Mouse (Mus musculus) adipocyte (in vitro differentiated cells): ENCODE data around the gene Fbn1.
"Not testable (repeated sequence)": the region's sequence is repeated elsewhere in the genome, so short reads cannot be mapped to it uniquely, and the experiment has no call there.

Experiments
- DNase-seq: peaks from one replicate; pipeline ENCODE4 v3.0.0-alpha.2; 2016; ENCODE audit warnings: low spot score

Gene Fbn1

GRCm38 (mm10) chr2:125293969-125294491 lies 213.8 kb downstream of the Fbn1 start:
- DNase-seq: no peak

GRCm38 (mm10) chr2:125292616-125293015 lies 215.2 kb downstream of the Fbn1 start:
- DNase-seq: no peak

DNA sequence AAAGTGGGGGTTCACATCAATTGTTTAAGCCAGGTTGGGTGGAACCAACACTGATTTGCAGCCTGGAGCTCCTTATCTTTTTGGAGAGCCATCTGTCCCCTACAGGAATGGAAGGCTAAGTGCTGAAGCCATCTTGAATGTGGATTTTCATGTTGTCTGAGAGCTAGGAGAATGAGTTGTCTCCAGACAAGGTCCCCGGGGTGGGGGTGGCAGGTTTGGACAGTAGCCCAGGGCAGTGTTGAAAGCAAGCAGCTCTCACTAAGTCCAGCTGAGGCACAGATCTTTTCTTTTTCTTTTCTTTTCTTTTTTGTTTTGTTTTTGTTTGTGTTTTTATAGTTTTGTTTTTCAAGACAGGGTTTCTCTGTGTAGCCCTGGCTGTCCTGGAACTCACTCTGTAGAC lies 216.7 kb downstream of the Fbn1 start:
- peak; percentile 68 for DNase-seq

GRCm38 (mm10) chr2:125290197-125290965 lies 217.4 kb downstream of the Fbn1 start:
- peak; percentile 74 for DNase-seq

DNA sequence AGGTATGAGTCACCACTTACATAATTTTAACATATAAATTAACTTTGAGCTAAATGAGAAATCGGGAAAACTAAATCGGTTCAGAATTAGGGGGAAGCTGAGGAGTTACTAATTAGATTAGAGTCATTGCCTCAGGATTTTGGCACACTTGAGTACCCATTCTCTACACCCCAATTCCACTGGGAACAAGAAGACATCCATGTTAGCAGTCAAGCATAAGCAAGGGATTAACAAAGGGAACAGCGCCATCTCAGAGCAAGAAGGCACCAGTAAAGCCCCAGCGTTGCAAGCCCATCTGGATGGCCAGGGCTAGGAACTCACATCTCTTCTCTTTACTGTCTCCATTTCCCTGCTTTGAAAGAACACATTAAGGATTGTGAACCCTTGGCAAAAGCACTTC lies 222.0 kb downstream of the Fbn1 start:
- no peak for DNase-seq

DNA sequence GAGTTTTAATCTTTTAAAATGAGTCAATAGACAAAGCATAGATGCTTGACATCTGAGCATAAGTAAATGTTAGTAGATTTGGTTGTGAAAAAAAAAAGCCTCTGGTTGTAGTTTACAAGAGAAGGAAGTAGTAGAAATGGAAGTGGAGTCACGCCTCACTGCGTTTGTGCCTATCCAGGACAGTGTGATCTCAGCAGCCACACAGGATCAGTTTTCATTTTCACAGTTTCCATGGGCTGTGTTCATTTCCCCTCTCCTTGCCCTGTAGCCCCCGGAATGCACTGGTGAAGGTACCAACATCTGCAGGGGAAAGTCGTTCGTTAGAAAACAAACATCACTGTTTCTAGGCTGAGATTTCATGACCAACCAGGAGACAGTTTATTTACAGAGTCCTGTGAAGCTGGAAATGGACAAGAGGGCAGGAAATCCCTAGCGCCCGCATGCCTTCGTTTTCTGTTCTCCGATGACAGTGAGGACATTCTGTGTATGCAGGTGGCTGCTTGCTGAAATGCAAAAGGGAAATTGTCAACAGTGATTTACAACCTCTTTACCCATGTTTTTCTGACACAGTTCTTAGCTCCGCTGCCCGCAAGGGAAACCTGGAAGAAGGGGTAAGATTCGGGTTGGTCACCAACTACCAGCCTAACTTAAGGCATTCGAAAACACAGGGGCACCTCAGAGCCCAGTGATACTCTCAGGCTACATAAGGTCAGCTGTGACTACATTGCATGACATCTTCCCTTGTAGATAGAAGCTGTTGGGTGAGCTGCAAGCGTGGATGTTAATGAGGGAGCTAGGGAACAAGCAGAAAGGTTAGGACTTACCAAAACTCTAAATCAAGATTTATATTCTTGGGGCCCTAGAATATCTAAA lies 225.2 kb downstream of the Fbn1 start:
- no peak for DNase-seq

DNA sequence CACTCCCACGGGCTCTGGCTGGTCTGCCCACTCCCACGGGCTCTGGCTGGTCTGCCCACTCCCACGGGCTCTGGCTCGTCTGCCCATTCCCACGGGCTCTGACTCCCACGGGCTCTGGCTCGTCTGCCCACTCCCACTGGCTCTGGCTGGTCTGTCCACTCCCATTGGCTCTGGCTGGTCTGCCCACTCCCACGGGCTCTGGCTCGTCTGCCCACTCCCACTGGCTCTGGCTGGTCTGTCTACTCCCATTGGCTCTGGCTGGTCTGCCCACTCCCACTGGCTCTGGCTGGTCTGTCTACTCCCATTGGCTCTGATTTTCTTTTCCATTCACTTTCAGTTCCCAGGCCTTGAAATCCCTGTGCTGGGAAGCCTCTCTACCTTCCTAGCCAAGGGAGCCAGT lies 227.8 kb downstream of the Fbn1 start:
- not testable (repeated sequence) for DNase-seq

DNA sequence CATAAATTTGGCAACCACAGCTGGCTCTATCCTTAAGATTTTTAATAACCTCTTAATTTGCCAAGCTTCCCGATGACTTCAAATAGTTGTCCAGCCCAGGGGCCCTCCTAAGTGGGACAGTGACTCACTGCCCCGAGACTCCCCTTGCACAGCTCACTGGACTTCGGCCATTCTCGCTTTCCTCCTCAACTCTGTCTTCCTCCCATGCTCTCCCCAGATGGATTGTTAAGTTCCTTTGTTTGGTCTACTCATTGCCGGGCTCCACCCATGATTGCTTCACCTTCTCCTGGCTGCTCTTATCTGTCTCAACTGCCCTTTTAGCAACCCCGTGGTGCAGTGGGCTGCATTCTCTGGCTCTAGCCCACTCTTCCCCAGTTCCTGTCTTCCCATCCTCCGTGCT lies 229.3 kb downstream of the Fbn1 start:
- peak; percentile 25 for DNase-seq

DNA sequence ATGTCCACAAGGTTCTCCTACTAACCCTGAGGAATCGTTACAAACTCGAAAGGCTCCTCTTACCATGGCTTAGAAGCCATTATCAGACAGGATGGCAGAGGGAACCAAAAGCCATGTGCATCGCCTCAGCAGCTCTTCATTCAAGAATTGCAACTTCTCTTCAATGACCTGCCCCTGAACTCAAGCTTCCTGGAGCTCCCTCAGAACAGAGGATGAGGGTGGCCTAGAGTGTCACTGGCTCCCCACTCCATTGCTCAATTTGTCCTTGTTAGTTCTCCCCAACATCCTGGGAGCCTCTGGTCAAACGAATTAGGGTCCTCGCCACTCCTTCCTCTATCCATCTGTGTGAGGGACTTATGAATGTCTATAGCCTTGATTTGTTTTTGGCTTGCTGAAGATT lies 231.1 kb downstream of the Fbn1 start:
- no peak for DNase-seq

GRCm38 (mm10) chr2:125275617-125276016 lies 232.2 kb downstream of the Fbn1 start:
- DNase-seq: no peak

GRCm38 (mm10) chr2:125268876-125269275 lies 238.9 kb downstream of the Fbn1 start:
- peak; percentile 63 for DNase-seq

- DNase-seq: peak; percentile 35
Observed at GRCm38 (mm10) chr2:125263753-125264152, 244.0 kb downstream of the Fbn1 start.

DNA sequence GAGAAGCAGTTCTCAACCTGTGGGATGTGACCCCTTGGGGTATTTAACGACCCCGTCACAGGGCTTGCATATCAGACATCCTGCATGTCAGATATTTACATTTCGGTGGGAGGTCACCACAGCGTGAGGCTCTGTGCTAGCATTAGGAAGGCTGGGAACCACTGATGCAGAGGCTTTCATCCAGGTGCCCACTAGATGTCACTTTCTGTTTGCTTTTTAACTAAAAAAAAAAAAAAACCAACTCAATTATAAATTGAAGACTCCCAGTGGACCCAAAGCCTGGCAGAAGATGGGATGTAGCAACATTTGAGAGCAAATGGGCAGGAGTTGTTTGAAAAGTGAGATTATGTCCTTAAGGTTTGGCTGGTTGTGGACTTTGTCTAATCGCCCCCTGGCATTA lies 244.7 kb downstream of the Fbn1 start:
- peak; percentile 85 for DNase-seq

- no peak for DNase-seq
Observed at GRCm38 (mm10) chr2:125260326-125260725, 247.5 kb downstream of the Fbn1 start.

DNA sequence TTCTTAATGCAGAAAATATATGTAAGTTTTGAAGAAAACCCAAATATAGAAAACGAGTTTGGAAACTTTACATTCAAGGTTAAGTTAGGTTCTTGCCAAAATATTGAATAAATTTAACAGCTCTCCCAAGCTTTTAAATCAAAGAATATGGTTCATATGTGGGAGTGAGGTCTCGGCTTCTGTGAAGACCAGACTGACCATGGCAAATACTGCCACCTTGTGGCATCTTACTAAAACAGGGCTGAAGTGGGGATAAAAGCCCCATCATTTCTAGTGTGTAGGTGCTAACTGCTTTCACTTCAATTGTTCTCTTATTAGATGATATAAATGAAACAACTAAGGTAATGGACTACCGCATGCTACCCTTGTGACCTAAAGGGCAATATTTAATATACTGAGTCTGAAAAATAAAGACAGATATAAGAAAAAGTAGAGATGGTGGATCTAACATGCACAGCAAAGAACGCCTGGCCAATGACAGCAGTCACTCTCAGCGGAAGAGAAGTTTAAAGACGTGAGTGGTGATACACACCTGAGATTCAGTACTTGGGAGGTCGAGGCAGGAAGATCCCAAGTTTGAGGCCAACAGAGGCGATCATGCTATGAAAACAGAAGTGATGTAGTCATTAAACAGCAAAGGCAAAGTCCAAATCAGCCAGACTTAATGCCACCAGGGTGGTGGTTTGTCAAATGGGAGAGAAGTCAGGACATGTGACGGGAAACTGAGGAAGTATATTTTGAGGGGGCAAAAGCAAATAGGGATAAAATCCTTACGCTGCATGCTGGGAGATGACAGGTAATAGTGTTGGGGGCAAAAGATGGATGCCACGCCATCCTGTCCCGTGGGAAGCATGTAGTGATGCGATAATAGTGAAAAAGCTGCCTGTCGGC lies 248.3 kb downstream of the Fbn1 start:
- DNase-seq: peak; percentile 67

DNA sequence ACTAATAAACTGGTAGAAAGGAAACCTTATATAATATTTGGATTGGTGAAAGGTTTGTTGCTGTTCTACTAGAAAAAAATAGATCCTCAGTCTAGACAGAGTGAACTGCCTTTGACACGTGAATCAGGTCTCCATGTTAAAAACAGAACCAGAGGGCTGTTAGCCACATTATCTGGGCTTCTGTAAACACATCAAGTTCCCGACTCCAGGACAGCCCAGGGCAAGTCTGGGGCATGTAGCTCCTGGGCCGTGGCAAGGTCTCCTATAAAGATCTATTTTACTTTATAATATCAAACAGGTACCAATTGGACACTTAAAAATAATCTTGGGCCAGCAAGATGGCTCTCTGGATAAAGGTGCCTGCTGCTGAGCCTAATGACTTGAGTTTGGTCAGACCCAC lies 251.9 kb downstream of the Fbn1 start:
- DNase-seq: no peak

DNA sequence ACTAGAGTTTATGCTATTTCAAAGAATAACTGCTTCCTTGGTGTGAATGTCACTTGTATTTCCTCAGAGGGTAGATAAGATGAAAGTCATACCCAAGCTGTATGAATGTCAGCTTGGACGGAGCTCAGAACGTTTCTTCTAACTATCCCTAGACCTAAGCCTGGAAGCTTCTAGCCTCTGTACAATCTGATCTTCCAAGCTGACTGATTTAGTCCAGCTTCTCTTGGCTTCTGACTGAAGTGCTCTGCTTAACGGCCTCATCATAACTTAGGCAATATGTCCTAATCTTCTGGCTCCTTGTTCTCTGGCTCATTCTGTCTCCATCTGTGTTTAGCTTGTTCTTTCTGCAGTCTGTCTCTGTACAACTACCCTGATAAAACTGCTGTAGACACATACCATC lies 253.2 kb downstream of the Fbn1 start:
- no peak for DNase-seq

- no peak for DNase-seq
Observed at GRCm38 (mm10) chr2:125253699-125254098, 254.1 kb downstream of the Fbn1 start.

GRCm38 (mm10) chr2:125252275-125252674 lies 255.5 kb downstream of the Fbn1 start:
- DNase-seq: peak; percentile 70

- no peak for DNase-seq
Observed at GRCm38 (mm10) chr2:125251781-125252180, 256.0 kb downstream of the Fbn1 start.
